Mouse (Mus musculus): Measurements from ENCODE around the gene Tmem41b.

Gene Tmem41b

DNA sequence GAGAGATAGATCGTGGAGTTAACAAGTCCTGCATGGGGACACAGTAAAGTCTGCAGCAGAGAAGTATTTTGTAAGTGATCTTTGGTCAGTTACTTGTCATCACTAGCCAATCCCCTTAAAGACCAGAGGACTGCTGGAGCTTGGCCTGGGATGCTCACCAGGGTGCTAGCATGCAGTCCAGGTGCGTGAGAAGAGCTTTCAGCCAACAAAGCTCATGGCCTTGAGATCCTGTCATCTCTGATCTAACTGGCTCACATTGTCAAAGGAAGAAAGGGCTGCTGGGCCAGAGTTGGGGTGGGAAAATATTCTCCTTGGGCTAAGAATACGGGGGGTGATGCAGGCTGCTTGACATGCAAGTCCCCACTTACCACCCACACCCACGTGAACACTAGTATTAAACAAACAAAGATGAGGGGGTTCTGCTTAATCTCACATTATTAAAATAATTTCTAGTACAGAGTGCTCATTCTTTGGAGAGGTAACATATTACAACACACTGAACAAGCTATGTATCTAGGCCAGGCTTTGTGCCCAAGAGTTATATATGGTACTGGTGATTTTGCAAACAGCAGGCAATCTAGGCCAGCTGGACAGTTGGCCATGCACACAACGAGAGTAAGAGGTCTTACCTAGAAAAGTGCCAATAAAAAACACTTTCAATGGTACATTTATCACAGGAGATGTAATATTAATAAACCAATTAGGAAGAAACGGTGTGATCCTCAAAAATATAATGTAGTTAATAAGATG, 10.6 kb downstream of the Tmem41b start:
- no peak for DNase-seq

DNA sequence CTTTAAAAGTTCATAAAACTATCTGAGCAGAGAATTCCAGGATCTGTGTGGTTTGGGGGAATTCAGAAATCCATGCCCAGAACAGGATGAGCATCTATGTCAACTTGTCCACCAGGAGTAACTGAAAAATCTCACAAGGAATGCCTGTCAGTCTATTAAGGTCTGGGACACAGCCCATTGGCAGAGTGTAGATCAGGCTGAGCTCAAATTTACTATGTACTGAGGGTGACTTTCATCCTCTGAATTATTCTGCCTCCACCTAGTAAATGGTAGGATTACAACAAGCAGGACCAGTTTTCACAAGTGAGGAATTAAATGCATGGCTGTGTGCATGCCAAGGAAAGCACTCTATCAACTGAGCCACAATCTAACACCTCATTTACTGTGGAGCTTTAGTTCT, 17.2 kb downstream of the Tmem41b start:
- DNase-seq: no peak

DNA sequence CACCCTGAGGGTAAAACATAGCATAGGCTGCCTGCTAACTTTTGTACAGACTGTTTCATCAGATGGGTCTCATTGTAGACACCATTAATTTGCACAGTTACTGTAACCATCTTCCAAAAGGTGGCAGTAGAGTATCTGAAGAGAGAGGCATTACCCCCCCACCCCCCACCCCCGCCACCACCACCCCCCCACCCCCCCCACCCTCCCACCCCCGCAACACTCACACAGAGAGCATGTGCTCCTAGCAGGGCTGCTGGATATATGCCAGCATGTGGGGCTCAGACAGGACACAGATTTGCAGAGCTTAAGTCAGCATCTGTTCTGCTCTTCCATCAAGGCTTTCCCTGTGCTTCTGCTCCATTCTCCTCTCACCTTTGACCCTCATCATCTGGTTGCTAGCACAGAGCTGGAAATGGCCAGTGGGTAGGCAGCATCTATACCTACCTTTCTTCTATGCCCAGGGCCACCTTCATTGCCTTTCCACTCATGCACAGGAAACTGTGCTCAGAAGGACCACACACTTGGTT, 17.7 kb downstream of the Tmem41b start:
- no peak for DNase-seq

DNA sequence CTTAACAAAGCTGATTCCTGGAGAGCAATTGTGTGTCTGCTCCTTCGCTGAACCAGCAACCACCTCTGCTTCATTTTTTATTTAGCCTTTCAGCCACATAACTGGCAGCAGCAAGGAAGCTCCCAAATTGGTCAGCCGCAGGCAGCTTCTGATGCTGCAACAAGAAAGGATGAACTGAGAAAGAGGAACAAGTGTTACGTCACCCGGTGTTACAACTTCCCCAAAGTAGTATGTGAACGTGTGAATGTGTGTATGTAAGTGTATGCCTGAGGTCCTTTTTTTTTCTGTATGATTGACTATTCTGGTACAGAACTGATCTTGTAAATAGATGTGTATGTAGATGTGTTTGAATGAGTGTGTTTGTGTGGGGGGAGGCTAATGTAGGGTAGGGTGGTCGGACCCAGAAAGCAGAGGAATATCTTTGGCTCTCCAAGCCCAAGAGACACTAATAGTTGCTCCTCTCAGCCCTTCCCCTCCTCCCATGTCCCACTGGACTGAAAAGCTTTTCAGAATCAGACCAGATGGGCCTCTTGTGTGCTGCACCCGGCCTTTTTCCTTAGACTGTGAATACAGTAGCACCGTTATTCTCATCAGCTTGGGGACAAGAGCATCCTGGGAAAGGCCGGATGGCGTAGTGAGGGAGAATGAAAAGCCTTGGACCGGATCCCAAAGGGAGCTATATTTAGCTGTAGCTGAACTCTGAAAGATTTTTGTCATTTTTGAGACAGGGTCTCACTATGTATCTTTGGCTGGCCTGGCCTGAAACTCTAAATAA, 18.7 kb downstream of the Tmem41b start:
- DNase-seq: no peak

DNA sequence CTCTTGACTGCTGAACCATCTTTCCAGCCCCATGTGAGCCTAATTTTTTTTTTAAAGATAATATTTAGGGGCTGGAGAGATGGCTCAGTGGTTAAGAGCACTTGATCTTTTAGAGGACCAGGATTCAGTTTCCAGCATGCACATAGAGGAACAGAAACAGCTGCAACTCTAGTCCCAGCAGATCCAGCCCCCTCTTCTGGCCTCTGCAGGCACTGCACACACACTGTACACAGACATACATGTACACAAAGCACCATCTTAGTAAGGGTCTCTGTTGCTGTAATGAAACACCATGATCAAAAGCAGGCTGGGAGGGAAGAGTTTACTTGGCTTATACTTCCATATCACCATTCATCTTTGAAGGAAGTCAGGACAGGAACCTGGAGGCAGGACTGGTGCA, 21.1 kb downstream of the Tmem41b start:
- no peak for DNase-seq

DNA sequence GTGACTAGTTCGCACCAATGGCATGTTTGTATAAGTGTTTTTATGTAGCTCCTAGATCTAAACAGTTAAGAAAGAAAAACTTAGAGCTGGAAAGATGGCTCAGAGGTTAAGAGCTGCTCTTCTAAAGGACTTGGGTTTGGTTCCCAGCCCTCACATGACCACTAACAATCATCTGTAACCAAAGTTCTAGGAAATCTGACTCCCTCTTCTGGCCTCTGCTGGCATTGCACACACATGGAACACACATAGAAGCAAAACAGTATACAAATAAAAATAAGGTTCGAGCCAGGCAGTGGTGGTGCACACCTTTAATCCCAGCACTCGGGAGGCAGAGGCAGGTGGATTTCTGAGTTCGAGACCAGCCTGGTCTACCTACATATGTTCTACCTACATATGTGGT, 23.0 kb downstream of the Tmem41b start:
- DNase-seq: no peak

DNA sequence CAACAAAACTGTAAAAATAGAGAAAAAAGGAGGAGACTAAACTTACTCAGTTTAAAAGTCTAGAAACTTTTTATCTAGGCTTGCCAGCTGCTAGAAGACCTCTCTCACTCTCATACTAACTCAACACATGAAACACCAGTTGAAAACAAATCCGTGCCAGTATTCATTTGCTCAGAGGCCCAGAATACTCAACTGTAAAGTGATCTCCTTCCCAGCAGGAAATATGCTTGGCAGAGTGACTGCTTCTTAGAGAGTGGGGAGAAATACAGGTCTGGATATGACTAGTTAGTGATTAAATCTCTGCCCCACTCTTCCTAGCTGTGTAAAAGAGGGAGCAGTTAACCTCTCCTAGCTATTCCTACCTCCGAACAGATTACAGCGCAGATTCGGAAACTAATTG, 24.1 kb downstream of the Tmem41b start:
- no peak for DNase-seq

DNA sequence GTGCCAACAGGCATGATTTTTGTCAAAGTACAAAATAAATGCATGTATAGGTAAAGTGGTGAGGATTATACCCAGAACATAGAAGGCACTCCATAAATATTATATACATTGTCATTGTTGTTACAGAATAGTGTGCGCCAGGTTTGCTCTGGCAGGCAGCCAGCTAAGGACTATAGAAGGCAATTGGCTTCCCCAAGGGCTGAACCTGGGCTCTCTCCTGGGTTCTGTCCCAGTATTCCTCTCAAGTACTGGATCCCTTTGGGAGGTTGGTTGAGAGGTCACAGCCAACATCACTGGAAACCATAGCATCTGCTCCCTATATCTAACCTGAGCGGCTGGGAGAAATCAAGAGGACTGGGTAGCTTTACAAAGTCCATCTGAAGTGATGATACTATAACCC, 25.2 kb downstream of the Tmem41b start:
- no peak for DNase-seq

DNA sequence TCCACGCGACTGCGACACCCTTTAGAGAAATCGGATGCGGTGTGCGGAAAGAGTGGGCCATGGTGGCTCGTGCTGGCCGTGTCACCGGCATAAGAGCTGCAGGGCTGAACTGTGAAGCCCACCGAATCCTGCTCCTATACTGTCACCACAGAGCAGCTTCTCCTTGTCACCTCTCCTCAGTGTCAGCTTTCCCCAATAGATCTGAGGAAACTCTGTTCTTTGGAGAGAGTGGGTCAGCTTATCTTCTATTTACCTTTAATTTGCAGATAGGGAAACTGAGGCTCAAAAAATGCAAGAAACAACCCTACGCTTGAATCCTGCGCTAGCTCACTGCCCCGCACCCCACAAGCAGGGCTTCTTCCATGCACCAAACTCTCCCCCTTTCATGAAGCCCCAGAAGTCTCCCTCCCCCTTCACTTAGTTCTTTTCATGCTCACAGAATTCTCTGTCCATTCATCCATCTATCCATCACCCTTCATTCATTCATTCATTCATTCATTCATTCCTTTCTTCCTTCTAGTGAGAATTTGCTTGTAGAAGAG, 26.0 kb downstream of the Tmem41b start:
- no peak for DNase-seq

DNA sequence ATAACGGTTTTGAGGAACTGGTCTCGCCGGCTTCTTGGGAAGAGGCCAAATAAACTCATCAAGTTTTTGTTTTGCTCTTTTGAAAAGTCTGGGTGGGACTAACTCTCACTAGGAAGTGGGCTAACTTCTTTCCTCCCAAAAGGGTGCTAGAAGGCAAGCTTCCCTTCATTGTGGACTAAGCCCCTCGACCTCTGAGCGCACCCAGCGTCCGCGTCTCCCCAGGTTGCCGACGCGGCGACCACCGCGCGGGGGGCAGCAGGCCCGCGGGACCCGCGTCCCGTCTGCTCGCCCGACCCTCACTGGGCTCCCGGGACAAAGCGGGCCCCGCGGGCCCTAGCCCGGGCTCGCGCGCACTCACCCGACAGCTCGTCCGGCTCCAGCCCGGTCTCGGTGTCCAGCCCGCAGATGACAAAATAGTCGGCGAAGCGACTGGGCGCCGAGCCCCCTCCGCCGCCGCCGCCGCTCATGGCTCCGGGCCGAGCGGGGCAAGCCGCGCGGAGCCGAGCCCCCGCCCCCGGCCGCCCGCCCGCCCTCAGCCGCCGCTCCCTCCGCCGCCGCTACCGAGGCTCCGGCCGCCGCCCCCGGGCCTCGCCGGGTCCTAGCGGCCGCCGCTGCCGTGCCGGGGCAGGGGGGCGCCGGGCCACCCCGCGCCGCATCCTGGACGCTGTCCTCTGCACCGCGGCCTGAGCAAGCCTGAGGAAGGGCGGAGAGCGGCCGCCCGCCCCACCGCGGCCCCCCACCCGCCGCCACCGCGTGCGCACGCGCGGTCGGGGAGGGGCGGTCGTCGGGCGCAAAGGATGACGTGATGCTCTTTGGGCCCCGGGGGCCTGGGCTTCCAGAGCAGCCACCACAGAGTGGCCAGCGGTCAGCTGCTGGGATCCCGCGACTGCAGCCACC, 26.8 kb downstream of the Tmem41b start, which contains the start of gene Dennd5a:
Gene Dennd5a, minus strand, starts transcription at position 755 of the 897 bp plus-strand sequence.
- peak; percentile 55 to 61 for DNase-seq

DNA sequence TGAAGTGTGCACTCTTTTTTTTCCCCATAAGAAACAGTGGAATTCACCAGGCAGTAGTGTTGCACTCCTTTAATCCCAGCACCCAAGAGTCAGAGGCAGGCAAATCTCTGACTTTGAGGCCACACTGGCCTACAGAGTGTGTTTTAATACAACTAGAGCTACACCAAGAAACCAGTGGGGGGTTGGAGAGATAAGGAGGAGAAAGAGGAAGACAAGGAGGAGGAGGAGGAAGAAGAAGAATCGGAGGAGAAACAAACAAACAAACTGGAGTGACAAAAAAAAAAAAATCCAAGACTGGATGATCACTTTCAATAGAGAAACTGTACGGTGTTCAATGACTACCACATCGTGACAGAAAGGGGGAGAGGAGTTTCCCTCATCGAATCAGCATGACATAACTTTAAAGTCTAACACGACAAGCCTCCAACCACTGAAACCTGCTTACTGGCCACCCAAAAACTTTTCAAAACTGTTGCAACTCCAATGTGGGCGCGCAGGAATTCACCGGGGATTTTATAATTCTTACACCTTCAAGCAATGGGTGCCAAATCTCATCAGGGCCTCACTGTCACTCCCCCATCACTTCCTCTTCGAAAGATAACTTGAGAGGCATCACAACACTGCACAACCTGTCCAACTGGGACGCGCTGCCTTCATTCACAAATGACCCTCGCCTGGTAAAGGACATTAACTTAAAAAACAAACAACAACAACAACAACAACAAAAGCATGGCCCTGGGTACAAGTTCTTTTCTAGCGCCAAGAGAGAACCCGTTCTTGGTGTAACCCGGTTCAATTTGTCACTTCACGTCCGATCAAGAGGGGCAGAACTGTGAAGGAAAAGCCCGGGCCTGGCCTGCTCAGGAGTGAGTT, 27.6 kb downstream of the Tmem41b start:
- DNase-seq: peak in 1 of 2 experiments; percentile 13

DNA sequence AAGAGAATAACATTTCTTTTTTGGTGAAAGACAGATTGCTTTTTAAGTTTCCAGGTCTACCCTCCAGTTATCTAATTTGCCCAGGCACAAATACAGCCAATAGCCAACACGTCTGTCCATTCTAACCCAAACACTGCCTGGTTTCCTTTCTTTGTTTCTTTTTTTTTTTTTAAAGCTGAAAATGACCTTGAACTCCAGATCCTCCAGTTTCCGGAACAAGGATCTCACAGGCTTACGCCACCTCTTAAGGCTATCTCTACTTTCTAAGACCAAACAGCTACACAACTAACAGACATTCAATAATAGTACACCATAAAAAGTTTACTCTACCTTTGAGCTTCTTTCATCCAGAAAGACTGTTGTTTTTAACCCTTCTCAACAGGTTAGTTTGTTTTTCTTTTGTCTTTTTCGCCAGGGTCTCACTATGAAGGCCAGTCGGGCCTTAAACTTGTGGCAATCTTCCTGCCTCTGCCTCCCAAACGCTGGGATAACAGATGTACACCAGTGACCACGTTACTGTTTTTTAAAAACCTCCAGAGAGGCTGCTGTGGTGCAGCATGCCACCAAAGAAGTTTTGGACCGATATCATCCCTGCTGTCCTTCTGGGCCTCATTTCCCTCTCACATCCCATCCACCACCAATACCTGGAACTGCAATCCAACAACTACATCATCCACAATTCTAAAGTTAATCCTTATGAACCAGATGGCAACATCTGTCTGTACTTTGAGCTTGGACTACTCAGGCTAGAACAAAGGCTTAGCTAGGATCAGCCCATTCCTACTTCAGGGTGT, 28.5 kb downstream of the Tmem41b start:
- DNase-seq: no peak

DNA sequence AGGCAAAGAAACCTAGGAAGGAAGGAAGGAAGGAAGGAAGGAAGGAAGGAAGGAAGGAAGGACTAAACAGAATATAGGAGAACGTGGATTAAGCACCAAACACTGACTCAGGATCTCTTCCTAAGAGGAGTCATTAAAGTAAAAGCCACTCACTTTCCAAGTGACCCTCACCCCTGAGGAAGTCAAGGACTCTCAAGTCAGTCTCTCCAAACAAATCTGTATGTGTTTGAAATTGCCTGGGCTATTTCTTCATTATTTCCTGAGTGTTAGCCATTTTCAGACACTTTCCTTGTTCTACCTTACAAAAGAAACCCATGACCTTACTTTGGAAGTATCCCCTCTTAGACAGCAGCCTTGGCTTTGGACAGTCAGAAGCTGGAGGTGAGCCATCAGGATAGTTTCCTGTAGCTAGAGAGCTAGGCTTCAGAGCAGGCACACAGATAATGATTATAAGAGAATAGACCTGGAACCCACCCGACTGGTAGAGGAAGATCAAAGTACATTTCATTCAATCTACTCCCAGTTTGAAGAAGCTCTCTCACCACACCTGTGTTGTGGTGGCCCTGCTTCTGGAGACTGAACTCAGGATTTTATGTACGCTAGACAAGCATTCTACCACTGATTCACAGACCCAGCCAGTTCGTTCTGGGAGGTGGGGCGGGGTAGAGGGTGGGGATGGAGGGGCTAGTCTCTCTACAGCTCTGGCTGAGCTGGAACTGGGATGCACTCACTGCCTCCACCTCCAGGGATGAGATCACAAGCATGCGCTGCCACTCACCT, 31.9 kb downstream of the Tmem41b start:
- DNase-seq: peak; percentile 41 to 43

DNA sequence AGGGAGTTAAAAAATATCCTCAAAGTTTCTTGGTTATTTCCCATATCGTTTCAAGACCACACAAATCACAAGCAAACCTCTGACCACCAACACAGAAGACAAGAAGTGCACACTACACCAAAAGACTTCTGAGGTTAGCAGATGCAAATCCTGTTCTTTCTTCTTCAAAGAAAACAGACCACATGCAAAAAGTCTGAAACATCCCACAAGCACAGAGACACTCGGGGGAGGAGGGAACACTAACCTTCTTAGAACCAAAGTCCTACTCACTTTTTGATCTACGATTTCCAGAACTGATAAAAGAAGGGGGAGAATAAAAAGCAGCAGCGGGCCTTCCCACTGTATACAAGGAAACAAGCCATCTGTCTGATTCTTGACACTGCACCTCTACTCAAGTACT, 35.4 kb downstream of the Tmem41b start:
- no peak for DNase-seq

DNA sequence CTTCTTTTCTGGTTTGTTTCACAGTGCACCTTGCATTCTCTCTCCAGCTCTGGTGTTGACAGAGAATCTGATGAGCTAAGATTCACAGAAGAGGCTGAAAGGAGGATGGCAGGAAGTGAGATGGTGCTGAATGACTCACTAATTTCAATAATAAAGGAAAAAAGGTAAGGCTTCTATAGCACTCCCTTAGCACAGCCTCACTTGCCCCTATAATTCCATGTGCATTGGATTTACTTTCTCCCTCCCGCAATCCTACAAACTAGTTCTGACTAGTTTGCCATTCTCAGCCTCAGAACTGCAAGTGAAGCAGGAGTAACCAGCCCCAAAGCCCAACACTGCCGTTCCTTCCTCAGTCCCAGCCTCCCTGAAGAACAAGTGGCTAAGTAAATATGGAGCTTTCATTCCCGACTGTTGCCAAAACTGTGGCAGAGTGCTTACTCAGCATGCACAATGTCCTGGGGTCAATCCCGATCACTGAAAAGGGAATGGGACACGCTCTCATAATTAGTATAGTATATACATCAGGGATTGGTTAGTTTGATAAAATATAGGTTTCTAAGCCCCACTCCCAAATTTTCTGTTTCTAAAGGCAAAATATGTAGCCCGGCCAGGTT, 42.2 kb downstream of the Tmem41b start:
- peak in 1 of 2 experiments; percentile 29 for DNase-seq

DNA sequence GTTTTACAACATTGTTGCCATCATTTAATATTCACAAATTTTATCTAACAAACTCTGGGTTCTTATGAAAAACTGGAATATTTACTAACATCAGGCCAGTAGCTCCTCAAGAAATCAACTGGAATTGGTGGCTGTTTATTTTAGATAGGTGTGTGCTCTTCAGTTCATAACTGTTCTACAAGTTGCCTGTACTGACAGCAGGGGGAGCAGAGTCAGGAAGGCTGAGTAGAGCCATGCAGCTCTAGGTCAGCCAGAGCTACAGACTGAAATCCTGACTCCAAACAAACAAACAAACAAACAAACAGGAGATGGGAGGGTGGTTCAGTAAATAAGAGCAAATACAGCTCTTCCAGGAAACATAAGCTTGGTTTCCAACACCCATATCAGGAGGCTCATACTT, 57.1 kb downstream of the Tmem41b start:
- no peak for DNase-seq

DNA sequence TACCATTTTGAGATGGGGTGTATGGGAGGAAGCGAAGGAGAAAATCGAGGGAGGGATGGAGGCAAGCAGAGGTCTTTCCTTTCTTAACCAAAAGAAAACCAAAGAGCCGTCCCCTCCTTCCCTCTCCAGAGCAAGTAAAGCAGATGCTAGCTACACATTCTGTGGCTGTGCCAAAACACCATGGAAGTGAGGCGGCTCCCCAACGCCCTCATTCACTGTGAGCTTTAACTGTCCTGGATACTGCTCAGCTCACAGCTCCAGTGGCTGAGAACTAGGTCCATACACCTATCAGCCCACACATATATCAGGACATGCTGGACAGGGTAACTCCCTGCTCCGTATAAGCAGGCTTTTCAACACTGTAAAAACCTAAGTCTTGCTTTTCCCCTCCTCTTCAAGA, 58.4 kb downstream of the Tmem41b start:
- no peak for DNase-seq

DNA sequence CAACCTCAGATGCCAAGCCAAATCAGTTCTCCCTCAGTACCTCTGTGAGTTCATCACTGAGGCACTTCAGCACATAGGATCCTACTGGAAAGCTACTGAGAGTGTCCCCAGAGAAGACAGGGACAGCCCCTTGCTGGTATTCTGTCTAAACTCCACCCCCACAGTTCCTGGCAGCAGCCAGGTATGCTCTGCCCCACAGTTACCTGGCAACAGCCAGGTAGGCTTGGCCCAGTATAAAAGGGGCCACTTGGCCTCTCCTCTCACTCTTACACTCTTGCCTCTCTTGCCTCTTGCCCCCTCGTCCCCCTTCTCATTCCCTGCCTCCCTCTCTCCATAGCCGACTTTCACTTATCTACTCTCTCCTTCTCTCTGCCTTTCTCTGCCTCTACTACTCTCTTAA, 61.8 kb downstream of the Tmem41b start:
- no peak for DNase-seq

DNA sequence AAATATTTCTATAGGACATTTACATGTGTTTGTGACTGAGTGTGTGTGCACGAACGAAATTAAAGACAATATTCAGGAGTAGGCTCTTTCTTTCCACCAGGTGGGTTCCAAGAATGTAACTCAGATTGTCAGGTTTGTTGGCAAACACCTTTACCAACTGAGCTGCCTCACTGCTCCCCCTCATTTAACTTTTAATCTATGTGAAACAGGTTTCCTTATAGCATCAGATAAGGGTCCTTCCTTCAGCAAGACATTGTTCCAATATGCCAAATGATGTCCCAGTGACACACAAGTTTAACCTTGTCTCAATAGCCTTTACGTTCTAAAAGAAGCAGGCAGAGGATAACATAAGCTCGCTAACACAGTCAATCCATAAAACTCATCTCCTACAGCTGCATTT, 63.8 kb downstream of the Tmem41b start:
- no peak for DNase-seq

Measured in kidney, adult 8-10 months (tissue).